ENCODE assay signal across 29 mouse cellular contexts in the genomic region with DNA sequence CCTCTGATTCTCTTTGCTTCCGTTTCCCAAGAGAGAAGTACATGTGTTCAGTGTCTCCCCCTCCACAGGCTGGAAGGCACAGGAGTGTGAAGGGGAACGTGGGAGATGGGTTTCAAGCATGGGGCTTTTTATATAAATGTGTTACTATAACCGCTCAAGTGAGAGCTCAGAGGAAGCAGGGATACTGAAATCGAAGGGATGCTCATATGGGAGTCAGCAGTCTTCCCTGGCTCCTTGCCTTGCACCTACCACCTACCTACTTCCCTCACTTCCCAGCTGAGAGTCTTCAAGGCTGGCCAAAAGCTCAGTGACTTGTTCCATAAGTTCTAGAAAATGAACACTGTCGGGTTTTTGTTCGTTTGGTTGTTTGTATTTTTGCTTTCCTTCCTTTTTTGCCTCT. TPM values are rescaled to one million over a fixed set of nuclear protein-coding genes. Genes with fewer than 3 reads are reported as not detected.
DNase-seq lines count a peak whose midpoint lies in the region; ATAC-seq and TF ChIP-seq lines count a peak whose summit lies in the region.
"Had no signal": no experiment of that assay in that cellular context is flagged by ENCODE, and none has a peak within 500 bp of the region (broad histone marks: within the 10 kb centered on the region; RNA-seq: fewer than 3 reads in every experiment).

No protein-coding gene starts in this region.

- H3K36me3 ChIP-seq in kidney, embryonic 15.5 days = no peaks in the 10 kb centered on the region
- H3K36me3 ChIP-seq: embryonic facial prominence, embryonic 12.5 days; heart, embryonic 12.5 days; hindbrain, embryonic 12.5 days; limb, embryonic 12.5 days; liver, embryonic 13.5 days had no signal

- no peak overlapping the region for H3K4me2 ChIP-seq in kidney, embryonic 15.5 days
- H3K4me2 ChIP-seq: embryonic facial prominence, embryonic 12.5 days; heart, embryonic 12.5 days; hindbrain, embryonic 12.5 days; limb, embryonic 12.5 days; liver, embryonic 13.5 days; lung, embryonic 14.5 days had no signal

- ATAC-seq in kidney, embryonic 15.5 days (replicated peaks; ENCODE audit: low FRiP score) = no peak

- no peak for TF ChIP-seq CTCF in olfactory bulb, adult 2 months (IDR thresholded peaks at IDR 0.05; ENCODE audit: insufficient read depth, low read depth, low read length)

- DNase-seq in left cerebral cortex, adult 11 months (ENCODE audit: low spot score) = peak; percentile 35
- DNase-seq in left cerebral cortex, postnatal 4 days = no peak
- peak; percentile 19 to 30 for DNase-seq in left cerebral cortex, adult 18-20 months (ENCODE audit: low spot score in 2 of 2)
- DNase-seq in gastrocnemius, adult 18-20 months (ENCODE audit: low spot score) = no peak
- no peak for DNase-seq in adrenal gland, postnatal 14 days
- DNase-seq: cerebellum, adult 9-10 months; heart, postnatal 14 days; kidney, adult 9 months; liver, embryonic 13.5 days; lung, embryonic 14.5 days; lung, postnatal 36 days; retina, postnatal 1 day had no signal

- no peak overlapping the region for H3K9ac ChIP-seq in kidney, embryonic 15.5 days
- H3K9ac ChIP-seq: embryonic facial prominence, embryonic 12.5 days; heart, embryonic 12.5 days; hindbrain, embryonic 12.5 days; limb, embryonic 12.5 days; liver, embryonic 13.5 days; lung, embryonic 14.5 days had no signal

- no peak for TF ChIP-seq POLR2A in olfactory bulb, adult 2 months (IDR thresholded peaks at IDR 0.05; ENCODE audit: insufficient read depth, low read depth, low read length)

- H3K27ac ChIP-seq in olfactory bulb, adult 2 months (ENCODE audit: insufficient read depth, low read depth, low read length) = peak overlapping the region; percentile 62
- H3K27ac ChIP-seq in kidney, embryonic 15.5 days = no peak overlapping the region
- H3K27ac ChIP-seq: embryonic facial prominence, embryonic 12.5 days; hindbrain, embryonic 12.5 days; limb, embryonic 12.5 days; liver, embryonic 13.5 days had no signal

- 50% methylated on average over 6 of the region's 6 CpGs for WGBS in olfactory bulb, adult 2 months
- 72% methylated on average over 6 of the region's 6 CpGs for WGBS in kidney, embryonic 15.5 days

- no peak overlapping the region for H3K4me3 ChIP-seq in olfactory bulb, adult 2 months (ENCODE audit: insufficient read depth, low read depth, low read length)
- H3K4me3 ChIP-seq in kidney, embryonic 15.5 days (replicated peaks) = no peak overlapping the region
- H3K4me3 ChIP-seq: embryonic facial prominence, embryonic 12.5 days; erythroblast, embryonic 14.5 days; heart, embryonic 12.5 days; hindbrain, embryonic 12.5 days; limb, embryonic 12.5 days; liver, embryonic 13.5 days had no signal

- H3K4me1 ChIP-seq in olfactory bulb, adult 2 months (ENCODE audit: control insufficient read depth, insufficient read depth, low read length) = peaks cover 6% of the 10 kb centered on the region
- H3K4me1 ChIP-seq in kidney, embryonic 15.5 days = no peaks in the 10 kb centered on the region
- H3K4me1 ChIP-seq: embryonic facial prominence, embryonic 12.5 days; heart, embryonic 12.5 days; liver, embryonic 13.5 days had no signal

- intact Hi-C loops in left cerebral cortex, postnatal 4 days (cut with DNase I) = no loop called here

- H3K27me3 ChIP-seq in kidney, embryonic 15.5 days = peaks cover 20% of the 10 kb centered on the region
- H3K27me3 ChIP-seq: embryonic facial prominence, embryonic 12.5 days; heart, embryonic 12.5 days; hindbrain, embryonic 12.5 days; liver, embryonic 13.5 days had no signal

- H3K9me3 ChIP-seq in kidney, embryonic 15.5 days (replicated peaks) = no peaks in the 10 kb centered on the region
- H3K9me3 ChIP-seq: embryonic facial prominence, embryonic 12.5 days; heart, embryonic 12.5 days; hindbrain, embryonic 12.5 days; limb, embryonic 12.5 days; liver, embryonic 13.5 days had no signal

RNA-seq across cellular contexts. Expression of a gene that starts 46.3 kb away (rescaled TPM):
- 10 to 100 TPM; 15.3 to 17.2 TPM for total RNA-seq in left cerebral cortex, postnatal 4 days (2021)
- total RNA-seq in left cerebral cortex, adult 18-20 months (2021) = 10 to 100 TPM; 12.7 to 12.8 TPM
- polyA plus RNA-seq in olfactory bulb, adult 2 months (2012; ENCODE audit: insufficient read depth, insufficient read length, low replicate concordance, missing spikeins) = not detected in 2 replicates
- not detected for total RNA-seq in gastrocnemius, adult 18-20 months (2021)
- 0.24 TPM in 1 of 2 replicates, not detected in the other for polyA plus RNA-seq in kidney, embryonic 15.5 days (2015; fragmentation: Nextera tagmentation; extraction: Ambion mirVana)
- not detected in 2 replicates for total RNA-seq in adrenal gland, postnatal 14 days (2021)
- total RNA-seq: adrenal gland, adult 18-20 months; gastrocnemius, adult 8-10 months; granulocyte monocyte progenitor cell, adult 5-6 weeks; heart, postnatal 14 days; megakaryocyte-erythroid progenitor cell, adult 5-6 weeks; neutrophil, adult 5-6 weeks had no signal
- polyA plus RNA-seq: C2C12; erythroblast, embryonic 14.5 days; heart, embryonic 12.5 days; intestine, embryonic 14.5 days; large intestine, adult 2 months; liver, embryonic 13.5 days; lung, embryonic 14.5 days; thymus, postnatal 0 days; urinary bladder, adult 2 months had no signal

Comparison
In these comparisons a context has a peak if more than half of its experiments do, and no peak if none do; other contexts are left out.
1. DNase-seq: peak in left cerebral cortex, adult 11 months (single experiment) and left cerebral cortex, adult 18-20 months (2 of 2); none in left cerebral cortex, postnatal 4 days (single experiment), gastrocnemius, adult 18-20 months (single experiment) and adrenal gland, postnatal 14 days (single experiment).
2. RNA of a gene that starts 46.3 kb away (total RNA-seq): 15.3 to 17.2 TPM in left cerebral cortex, postnatal 4 days and 12.7 to 12.8 TPM in left cerebral cortex, adult 18-20 months; not detected in gastrocnemius, adult 18-20 months and not detected in adrenal gland, postnatal 14 days; every median in the first group is over 10 times any median in the second.